9 mouse cellular contexts compared by ENCODE assay signal in the genomic region with DNA sequence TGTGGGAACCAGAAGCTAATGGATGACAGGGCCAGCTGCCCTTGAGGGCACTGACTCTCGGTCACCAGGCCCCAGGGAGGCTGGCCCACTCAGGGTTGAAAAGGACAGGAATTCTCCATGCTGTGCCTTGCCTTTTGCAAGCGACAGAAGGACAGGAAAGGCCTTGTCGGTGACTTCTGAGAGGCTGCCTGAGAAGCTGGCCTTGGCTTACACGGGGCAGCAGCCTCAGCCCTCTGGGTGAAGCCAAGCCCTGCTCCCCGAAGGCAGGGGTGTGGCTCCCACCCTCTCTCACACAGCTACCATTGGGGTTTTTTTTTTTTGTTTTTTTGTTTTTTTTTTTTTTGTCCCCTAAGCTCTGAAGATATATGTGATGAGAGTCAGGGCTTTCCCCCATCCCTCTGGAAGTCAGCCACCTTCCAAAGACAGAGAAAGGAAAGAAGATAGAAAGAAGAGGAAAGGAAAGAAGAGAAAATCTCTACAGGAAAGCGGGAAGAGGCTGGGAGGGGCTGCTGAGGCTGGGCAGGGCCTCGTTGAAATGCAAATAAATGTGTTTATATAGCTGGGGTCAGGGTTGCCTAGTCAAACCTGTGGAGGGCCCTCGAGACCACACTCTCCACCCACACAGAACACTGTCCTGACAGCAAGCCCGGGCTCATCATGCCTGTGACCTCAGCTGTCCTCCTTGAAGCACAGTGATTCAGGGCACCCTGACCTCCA. TPM values are rescaled to one million over a fixed set of nuclear protein-coding genes. Genes with fewer than 3 reads are reported as not detected.
A peak's percentile ranks its signal among the peaks of the same experiment; 100 is the strongest.
DNase-seq lines count a peak whose midpoint lies in the region; ATAC-seq and TF ChIP-seq lines count a peak whose summit lies in the region.
"Had no signal": no experiment of that assay in that cellular context is flagged by ENCODE, and none has a peak within 500 bp of the region (broad histone marks: within the 10 kb centered on the region; RNA-seq: fewer than 3 reads in every experiment).

No protein-coding gene starts in this region.

- no peak for TF ChIP-seq CTCF in forebrain, postnatal 0 days (IDR thresholded peaks at IDR 0.05; ENCODE audit: low read depth)

- no peak overlapping the region for H3K27ac ChIP-seq in forebrain, postnatal 0 days (ENCODE audit: low read depth, low read length)
- peak overlapping the region; percentile 75 for H3K27ac ChIP-seq in neural tube, embryonic 13.5 days (replicated peaks)

- H3K4me3 ChIP-seq in forebrain, postnatal 0 days (ENCODE audit: low read depth, low read length): no peak overlapping the region
- peak overlapping the region; percentile 26 for H3K4me3 ChIP-seq in neural tube, embryonic 13.5 days
- H3K4me3 ChIP-seq: erythroblast, embryonic 14.5 days had no signal

- H3K4me2 ChIP-seq in forebrain, postnatal 0 days (ENCODE audit: low read depth): peak overlapping the region; percentile 4
- peak overlapping the region; percentile 71 for H3K4me2 ChIP-seq in neural tube, embryonic 13.5 days

- no peaks in the 10 kb centered on the region for H3K36me3 ChIP-seq in forebrain, postnatal 0 days (ENCODE audit: insufficient read depth)
- H3K36me3 ChIP-seq in neural tube, embryonic 13.5 days: no peaks in the 10 kb centered on the region

- H3K4me1 ChIP-seq in forebrain, postnatal 0 days (ENCODE audit: insufficient read depth): peaks cover 30% of the 10 kb centered on the region
- peaks cover 82% of the 10 kb centered on the region for H3K4me1 ChIP-seq in neural tube, embryonic 13.5 days (replicated peaks)

- H3K9ac ChIP-seq in forebrain, postnatal 0 days: 0 out of 2 replicates have a peak overlapping the region, but pooled peaks have one; percentile 4
- H3K9ac ChIP-seq in neural tube, embryonic 13.5 days: peak overlapping the region; percentile 99

- DNase-seq in kidney, postnatal 14 days: peak; percentile 52
- no peak for DNase-seq in kidney, adult 9 months
- DNase-seq in adrenal gland, adult 18-20 months (ENCODE audit: low spot score in 2 of 2): peak; percentile 41 to 61
- DNase-seq in forebrain, postnatal 0 days: no peak
- no peak for DNase-seq in urinary bladder, adult 2 months (ENCODE audit: low spot score)
- DNase-seq in right cerebral cortex, postnatal 10 days (ENCODE audit: low spot score in 2 of 2): no peak
- DNase-seq in cerebellum, postnatal 10 days: no peak

- WGBS in forebrain, postnatal 0 days: 28% methylated on average over 9 of the region's 9 CpGs
- 7% methylated on average over 9 of the region's 9 CpGs for WGBS in neural tube, embryonic 13.5 days

- no peaks in the 10 kb centered on the region for H3K27me3 ChIP-seq in forebrain, postnatal 0 days (ENCODE audit: insufficient read depth, low read length)
- H3K27me3 ChIP-seq in neural tube, embryonic 13.5 days: no peaks in the 10 kb centered on the region; the same call in 1 of the 2 replicates

- no peak for ATAC-seq in forebrain, postnatal 0 days
- ATAC-seq in neural tube, embryonic 13.5 days (ENCODE audit: low read depth): no peak

- no peaks in the 10 kb centered on the region for H3K9me3 ChIP-seq in forebrain, postnatal 0 days (ENCODE audit: low read length)
- H3K9me3 ChIP-seq in neural tube, embryonic 13.5 days: no peaks in the 10 kb centered on the region

RNA-seq across cellular contexts. Expression of a gene that starts 3.6 kb away (rescaled TPM):
- 10 to 100 TPM; 51.6 to 83.8 TPM for total RNA-seq in adrenal gland, adult 18-20 months (2021)
- total RNA-seq in forebrain, postnatal 0 days (2014; rRNA removed): 113 and 132 TPM in 2 replicates
- 95.2 and 123 TPM in 2 replicates for polyA plus RNA-seq in forebrain, postnatal 0 days (2015; fragmentation: Nextera tagmentation; extraction: Ambion mirVana)
- 137 and 150 TPM in 2 replicates for polyA plus RNA-seq in neural tube, embryonic 13.5 days (2015; fragmentation: Nextera tagmentation; extraction: Ambion mirVana)
- 54.5 and 67.6 TPM in 2 replicates for polyA plus RNA-seq in urinary bladder, adult 2 months (2012; rRNA removed)

Comparison
In these comparisons a context has a peak if more than half of its experiments do, and no peak if none do; other contexts are left out.
1. DNase-seq: peak in kidney, postnatal 14 days (single experiment) and adrenal gland, adult 18-20 months (2 of 2); none in kidney, adult 9 months (single experiment), forebrain, postnatal 0 days (single experiment), urinary bladder, adult 2 months (single experiment), right cerebral cortex, postnatal 10 days (0 of 2) and cerebellum, postnatal 10 days (0 of 2).